Mouse (Mus musculus): ENCODE measurements around the gene Ociad2.

Ociad2 gene

GRCm38 (mm10) chr5:73340723-73341235 lies at the start of gene Ociad2:
Gene Ociad2 (minus strand): TSS chr5:73341028.
- in situ Hi-C loops (cut with MboI; ENCODE audit: unreplicated experiment in 2 of 2) = no loop called here

GRCm38 (mm10) chr5:73383647-73383970 lies 42.8 kb upstream of the Ociad2 start:
- in situ Hi-C loops (cut with MboI; ENCODE audit: unreplicated experiment in 2 of 2) = loop anchor here (5.0 to 25.0 kb wide), 13 partner anchors 269 to 1879 kb away; no protein-coding TSS in a partner anchor

- in situ Hi-C loops (cut with MboI; ENCODE audit: unreplicated experiment in 2 of 2) = loop anchor here (5.0 to 25.0 kb wide), 13 partner anchors 268 to 1878 kb away; no protein-coding TSS in a partner anchor
Observed at GRCm38 (mm10) chr5:73382737-73383646, 42.2 kb upstream of the Ociad2 start.

GRCm38 (mm10) chr5:73381976-73382540 lies 41.2 kb upstream of the Ociad2 start:
- in situ Hi-C loops (cut with MboI; ENCODE audit: unreplicated experiment in 2 of 2) = loop anchor here (5.0 to 25.0 kb wide), 13 partner anchors 267 to 1877 kb away; no protein-coding TSS in a partner anchor

- in situ Hi-C loops (cut with MboI; ENCODE audit: unreplicated experiment in 2 of 2) = loop anchor here (5.0 to 25.0 kb wide), 13 partner anchors 267 to 1877 kb away; no protein-coding TSS in a partner anchor
Observed at GRCm38 (mm10) chr5:73381510-73381909, 40.7 kb upstream of the Ociad2 start.

GRCm38 (mm10) chr5:73380829-73381228 lies 40.0 kb upstream of the Ociad2 start:
- in situ Hi-C loops (cut with MboI; ENCODE audit: unreplicated experiment in 2 of 2) = loop anchor here (5.0 to 25.0 kb wide), 13 partner anchors 266 to 1876 kb away; no protein-coding TSS in a partner anchor

GRCm38 (mm10) chr5:73379908-73380307 lies 39.1 kb upstream of the Ociad2 start:
- in situ Hi-C loops (cut with MboI; ENCODE audit: unreplicated experiment in 2 of 2) = loop anchor here (5.0 to 25.0 kb wide), 14 partner anchors 245 to 1875 kb away; no protein-coding TSS in a partner anchor

- in situ Hi-C loops (cut with MboI; ENCODE audit: unreplicated experiment in 2 of 2) = loop anchor here (10.0 to 25.0 kb wide), 4 partner anchors 242 to 1014 kb away; no protein-coding TSS in a partner anchor
Observed at GRCm38 (mm10) chr5:73376491-73376890, 35.7 kb upstream of the Ociad2 start.

- in situ Hi-C loops (cut with MboI; ENCODE audit: unreplicated experiment in 2 of 2) = loop anchor here (10.0 to 25.0 kb wide), 4 partner anchors 241 to 1014 kb away; no protein-coding TSS in a partner anchor
Observed at GRCm38 (mm10) chr5:73376041-73376440, 35.2 kb upstream of the Ociad2 start.

GRCm38 (mm10) chr5:73373184-73373583 lies 32.4 kb upstream of the Ociad2 start:
- in situ Hi-C loops (cut with MboI; ENCODE audit: unreplicated experiment in 2 of 2) = loop anchor here in 1 of 2 experiments (10.0 kb wide), 1 partner anchor 238 kb away; no protein-coding TSS in a partner anchor

- in situ Hi-C loops (cut with MboI; ENCODE audit: unreplicated experiment in 2 of 2) = loop anchor here in 1 of 2 experiments (10.0 kb wide), 1 partner anchor 238 kb away; no protein-coding TSS in a partner anchor
Observed at GRCm38 (mm10) chr5:73372601-73373000, 31.8 kb upstream of the Ociad2 start.

- in situ Hi-C loops (cut with MboI; ENCODE audit: unreplicated experiment in 2 of 2) = loop anchor here (5.0 to 10.0 kb wide), 2 partner anchors 37 to 235 kb away; no protein-coding TSS in a partner anchor
Observed at GRCm38 (mm10) chr5:73369731-73370130, 28.9 kb upstream of the Ociad2 start.

GRCm38 (mm10) chr5:73368845-73369447 lies 28.1 kb upstream of the Ociad2 start:
- in situ Hi-C loops (cut with MboI; ENCODE audit: unreplicated experiment in 2 of 2) = loop anchor here in 1 of 2 experiments (5.0 kb wide), 1 partner anchor 37 kb away; no protein-coding TSS in a partner anchor

- in situ Hi-C loops (cut with MboI; ENCODE audit: unreplicated experiment in 2 of 2) = loop anchor here in 1 of 2 experiments (5.0 kb wide), 1 partner anchor 36 kb away; no protein-coding TSS in a partner anchor
Observed at GRCm38 (mm10) chr5:73367906-73368305, 27.1 kb upstream of the Ociad2 start.

GRCm38 (mm10) chr5:73364107-73364864 lies 23.5 kb upstream of the Ociad2 start:
- in situ Hi-C loops (cut with MboI; ENCODE audit: unreplicated experiment in 2 of 2) = no loop called here

GRCm38 (mm10) chr5:73362791-73363190 lies 22.0 kb upstream of the Ociad2 start:
- in situ Hi-C loops (cut with MboI; ENCODE audit: unreplicated experiment in 2 of 2) = no loop called here

GRCm38 (mm10) chr5:73362338-73362737 lies 21.5 kb upstream of the Ociad2 start:
- in situ Hi-C loops (cut with MboI; ENCODE audit: unreplicated experiment in 2 of 2) = no loop called here

- in situ Hi-C loops (cut with MboI; ENCODE audit: unreplicated experiment in 2 of 2) = no loop called here
Observed at GRCm38 (mm10) chr5:73360240-73360639, 19.4 kb upstream of the Ociad2 start.

- in situ Hi-C loops (cut with MboI; ENCODE audit: unreplicated experiment in 2 of 2) = no loop called here
Observed at GRCm38 (mm10) chr5:73359752-73360141, 18.9 kb upstream of the Ociad2 start.
